In the genomic region with DNA sequence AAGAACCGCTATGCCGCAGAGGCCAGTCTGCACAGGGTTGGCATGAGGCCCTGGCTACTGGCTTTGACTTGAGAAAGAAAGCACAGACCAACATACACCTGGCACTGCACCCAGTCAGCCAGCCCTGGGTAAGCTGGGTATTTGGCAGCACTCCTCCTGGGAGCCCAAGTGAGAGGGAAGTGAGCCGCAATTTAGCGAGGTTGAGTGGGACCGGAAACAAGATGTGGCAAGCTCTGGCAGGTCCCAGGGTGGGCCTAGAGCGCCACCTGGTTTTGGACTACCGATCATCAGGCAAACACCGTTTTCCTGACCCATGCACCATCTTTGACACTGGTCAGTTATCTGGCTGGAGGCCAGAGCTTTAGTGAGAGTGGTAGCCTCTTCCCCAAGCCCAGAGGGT, we compare ENCODE assay signal across 8 mouse cellular contexts. TPM values are rescaled to one million over a fixed set of nuclear protein-coding genes. Genes with fewer than 3 reads are reported as not detected.
DNase-seq lines count a peak whose midpoint lies in the region; ATAC-seq and TF ChIP-seq lines count a peak whose summit lies in the region.

No protein-coding gene starts in this region.

- no peaks in the 10 kb centered on the region for H3K79me2 ChIP-seq in myocyte (ENCODE audit: control insufficient read depth, insufficient read depth)

- 0 out of 2 replicates have a peak overlapping the region, but pooled peaks have one; percentile 25 for H3K4me3 ChIP-seq in embryonic facial prominence, embryonic 10.5 days
- H3K4me3 ChIP-seq in heart, embryonic 10.5 days: peak overlapping the region; percentile 36
- H3K4me3 ChIP-seq in kidney, embryonic 16.5 days (ENCODE audit: low read length): no peak overlapping the region
- no peak overlapping the region for H3K4me3 ChIP-seq in liver, embryonic 13.5 days (replicated peaks)
- no peak overlapping the region for H3K4me3 ChIP-seq in myocyte
- no peak overlapping the region for H3K4me3 ChIP-seq in stomach, embryonic 16.5 days (replicated peaks; ENCODE audit: low read length)

- 0 out of 2 replicates have a peak, but pooled peaks cover 3% of the 10 kb centered on the region for H3K27me3 ChIP-seq in embryonic facial prominence, embryonic 10.5 days (replicated peaks; ENCODE audit: low read depth, poor library complexity, severe bottlenecking)
- peaks cover 8% of the 10 kb centered on the region; the same call in 1 of the 2 replicates for H3K27me3 ChIP-seq in heart, embryonic 10.5 days (ENCODE audit: insufficient read depth, poor library complexity, severe bottlenecking)
- no peaks in the 10 kb centered on the region for H3K27me3 ChIP-seq in kidney, embryonic 16.5 days (ENCODE audit: insufficient read depth, low read length)
- H3K27me3 ChIP-seq in liver, embryonic 13.5 days: no peaks in the 10 kb centered on the region
- H3K27me3 ChIP-seq in myocyte (ENCODE audit: control insufficient read depth, insufficient read depth, insufficient read length): peaks cover 6% of the 10 kb centered on the region
- no peaks in the 10 kb centered on the region for H3K27me3 ChIP-seq in stomach, embryonic 16.5 days (ENCODE audit: control insufficient read depth, insufficient read depth, low read length)

- no peak overlapping the region; the same call in 1 of the 2 replicates for H3K4me2 ChIP-seq in kidney, embryonic 16.5 days (replicated peaks; ENCODE audit: low read depth, low read length)
- peak overlapping the region; percentile 41 for H3K4me2 ChIP-seq in liver, embryonic 13.5 days
- peak overlapping the region; percentile 38 for H3K4me2 ChIP-seq in myocyte (ENCODE audit: low read depth)
- peak overlapping the region; percentile 26; the same call in 1 of the 2 replicates for H3K4me2 ChIP-seq in stomach, embryonic 16.5 days (ENCODE audit: low read depth, low read length)

- H3K4me1 ChIP-seq in embryonic facial prominence, embryonic 10.5 days: peaks cover 32% of the 10 kb centered on the region
- peaks cover 14% of the 10 kb centered on the region for H3K4me1 ChIP-seq in heart, embryonic 10.5 days
- no peaks in the 10 kb centered on the region for H3K4me1 ChIP-seq in kidney, embryonic 16.5 days (ENCODE audit: insufficient read depth, low read length)
- H3K4me1 ChIP-seq in liver, embryonic 13.5 days (replicated peaks): peaks cover 10% of the 10 kb centered on the region
- H3K4me1 ChIP-seq in stomach, embryonic 16.5 days (ENCODE audit: control insufficient read depth, insufficient read depth, low read length): no peaks in the 10 kb centered on the region

- peak overlapping the region; percentile 40; the same call in 1 of the 2 replicates for H3K27ac ChIP-seq in embryonic facial prominence, embryonic 10.5 days (replicated peaks)
- H3K27ac ChIP-seq in heart, embryonic 10.5 days: peak overlapping the region; percentile 70
- H3K27ac ChIP-seq in kidney, embryonic 16.5 days (ENCODE audit: low read length): no peak overlapping the region
- H3K27ac ChIP-seq in liver, embryonic 13.5 days: no peak overlapping the region
- no peak overlapping the region for H3K27ac ChIP-seq in stomach, embryonic 16.5 days (ENCODE audit: low read length)

- DNase-seq in B cell, adult 2 months: peak; percentile 80 to 82
- peak; percentile 70 for DNase-seq in embryonic facial prominence, embryonic 10.5 days (ENCODE audit: low spot score)
- DNase-seq in heart, embryonic 10.5 days (ENCODE audit: low spot score): peak; percentile 89
- DNase-seq in liver, embryonic 13.5 days: peak; percentile 44

- 24% methylated on average over 8 of the region's 8 CpGs for WGBS in embryonic facial prominence, embryonic 10.5 days
- WGBS in heart, embryonic 10.5 days: 21% methylated on average over 8 of the region's 8 CpGs
- 21% methylated on average over 8 of the region's 8 CpGs for WGBS in kidney, embryonic 16.5 days
- WGBS in liver, embryonic 13.5 days (ENCODE audit: insufficient replicate concordance): 15% methylated on average over 8 of the region's 8 CpGs
- WGBS in stomach, embryonic 16.5 days: 32% methylated on average over 8 of the region's 8 CpGs

- H3ac ChIP-seq in myocyte (ENCODE audit: control insufficient read depth, insufficient read length): no peak overlapping the region

- ATAC-seq in activated CD4-positive, CD25-positive, alpha-beta regulatory T cell, adult 4 months: peak; percentile 80
- ATAC-seq in kidney, embryonic 16.5 days (ENCODE audit: low FRiP score, low TSS enrichment): peak; percentile 17; the same call in 1 of the 2 replicates
- peak; percentile 40 for ATAC-seq in liver, embryonic 13.5 days (ENCODE audit: low read depth)
- peak; percentile 39; the same call in 1 of the 2 replicates for ATAC-seq in stomach, embryonic 16.5 days (ENCODE audit: insufficient read depth, low FRiP score)

- H3K9ac ChIP-seq in kidney, embryonic 16.5 days (replicated peaks; ENCODE audit: low read length): no peak overlapping the region
- H3K9ac ChIP-seq in liver, embryonic 13.5 days: no peak overlapping the region
- no peak overlapping the region for H3K9ac ChIP-seq in stomach, embryonic 16.5 days (ENCODE audit: low read length)

- TF ChIP-seq POLR2A in myocyte (IDR thresholded peaks at IDR 0.05; ENCODE audit: insufficient read length, low read depth): no peak

- H3K36me3 ChIP-seq in embryonic facial prominence, embryonic 10.5 days (replicated peaks): no peaks in the 10 kb centered on the region
- H3K36me3 ChIP-seq in heart, embryonic 10.5 days: no peaks in the 10 kb centered on the region
- H3K36me3 ChIP-seq in kidney, embryonic 16.5 days (ENCODE audit: insufficient read depth, low read length): no peaks in the 10 kb centered on the region
- H3K36me3 ChIP-seq in liver, embryonic 13.5 days: no peaks in the 10 kb centered on the region
- H3K36me3 ChIP-seq in myocyte (ENCODE audit: control insufficient read depth, insufficient read depth): no peaks in the 10 kb centered on the region
- no peaks in the 10 kb centered on the region for H3K36me3 ChIP-seq in stomach, embryonic 16.5 days (ENCODE audit: control insufficient read depth, insufficient read depth, low read length)

- no peaks in the 10 kb centered on the region for H3K9me3 ChIP-seq in embryonic facial prominence, embryonic 10.5 days
- no peaks in the 10 kb centered on the region for H3K9me3 ChIP-seq in heart, embryonic 10.5 days
- no peaks in the 10 kb centered on the region for H3K9me3 ChIP-seq in kidney, embryonic 16.5 days (ENCODE audit: low read length)
- no peaks in the 10 kb centered on the region for H3K9me3 ChIP-seq in liver, embryonic 13.5 days (replicated peaks)
- H3K9me3 ChIP-seq in stomach, embryonic 16.5 days (replicated peaks; ENCODE audit: control insufficient read depth, low read length): no peaks in the 10 kb centered on the region

TF ChIP-seq in myocyte, 11 proteins besides CTCF, POLR2A, EP300 and RAD21:
- TF ChIP-seq E2F4 (IDR thresholded peaks at IDR 0.05; ENCODE audit: insufficient read depth): no peak
- no peak for TF ChIP-seq USF1 (IDR thresholded peaks at IDR 0.05; ENCODE audit: low read depth)
- TF ChIP-seq MYOG (IDR thresholded peaks at IDR 0.05; ENCODE audit: control insufficient read depth in 1 of 3, insufficient read depth in 1 of 3, insufficient read length in 2 of 3, low read depth in 2 of 3): no peak

RNA-seq across cellular contexts. Expression of a gene that starts 38.7 kb away (rescaled TPM):
- 100 to 1,000 TPM; 393 to 404 TPM for polyA plus RNA-seq in activated CD4-positive, CD25-positive, alpha-beta regulatory T cell, adult 4 months (2017; shearing (Covaris generic))
- polyA plus RNA-seq in embryonic facial prominence, embryonic 10.5 days (2016; fragmentation: Nextera tagmentation; extraction: Ambion mirVana): 158 and 172 TPM in 2 replicates
- 126 and 128 TPM in 2 replicates for polyA plus RNA-seq in heart, embryonic 10.5 days (2016; fragmentation: Nextera tagmentation; extraction: Ambion mirVana)
- 107 TPM in 2 replicates for polyA plus RNA-seq in kidney, embryonic 16.5 days (2015; fragmentation: Nextera tagmentation; extraction: Ambion mirVana)
- polyA plus RNA-seq in liver, embryonic 13.5 days (2015; fragmentation: Nextera tagmentation; extraction: Ambion mirVana): 247 and 315 TPM in 2 replicates
- polyA plus RNA-seq in myocyte (2012; fragmentation: generic; extraction: Trizol): 15.1 TPM
- polyA plus RNA-seq in stomach, embryonic 16.5 days (2015; fragmentation: Nextera tagmentation; extraction: Ambion mirVana): 127 TPM in 2 replicates

Comparison
In these comparisons a context has a peak if more than half of its experiments do, and no peak if none do; other contexts are left out.
1. ATAC-seq: peak in every context shown above with its lines; median percentile 80 in activated CD4-positive, CD25-positive, alpha-beta regulatory T cell, adult 4 months; 40 in liver, embryonic 13.5 days; 39 in stomach, embryonic 16.5 days; 17 in kidney, embryonic 16.5 days.
2. H3K27ac ChIP-seq: peak in embryonic facial prominence, embryonic 10.5 days (single experiment) and heart, embryonic 10.5 days (single experiment); none in kidney, embryonic 16.5 days (single experiment), liver, embryonic 13.5 days (single experiment) and stomach, embryonic 16.5 days (single experiment).
3. H3K4me3 ChIP-seq: peak in embryonic facial prominence, embryonic 10.5 days (single experiment) and heart, embryonic 10.5 days (single experiment); none in kidney, embryonic 16.5 days (single experiment), liver, embryonic 13.5 days (single experiment), myocyte (single experiment) and stomach, embryonic 16.5 days (single experiment).
4. Peak in every context shown above with its lines, with median percentiles within 50 percentile points of each other: DNase-seq.